Mouse (Mus musculus): ENCODE measurements around the gene Iqsec1. TPM values are rescaled to one million over a fixed set of nuclear protein-coding genes. Genes with fewer than 3 reads are reported as not detected.
"Not testable (repeated sequence)": the region's sequence is repeated elsewhere in the genome, so short reads cannot be mapped to it uniquely, and the experiment has no call there.

Iqsec1 gene
- total RNA-seq, 4 experiments from 2014 or later = 164 to 183 (median 169) TPM

- no peak for DNase-seq (ENCODE audit: low spot score)
Observed at GRCm38 (mm10) chr6:90662148-90662547, 326.3 kb downstream of the Iqsec1 start.

DNA sequence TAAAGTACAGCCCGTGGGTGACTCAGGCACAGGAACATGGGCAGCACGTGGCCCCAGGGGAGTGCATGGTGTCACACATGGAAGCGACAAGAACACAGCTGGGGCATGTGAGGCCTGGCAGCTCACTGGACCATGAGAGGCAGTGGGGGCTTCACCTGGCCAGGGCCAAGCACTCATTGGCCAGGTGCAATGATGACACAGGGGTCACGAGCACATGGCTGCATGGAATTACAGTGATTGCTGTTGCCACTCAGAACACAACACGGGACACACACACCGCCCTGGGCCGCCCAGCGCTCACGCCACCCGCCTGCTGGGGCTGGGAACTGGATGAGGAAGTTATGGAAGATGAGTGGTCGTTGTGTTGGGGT is 327.5 kb downstream of the Iqsec1 start:
- no peak for DNase-seq (ENCODE audit: low spot score)

- no peak for DNase-seq (ENCODE audit: low spot score)
Observed at GRCm38 (mm10) chr6:90660398-90661028, 328.0 kb downstream of the Iqsec1 start.

DNA sequence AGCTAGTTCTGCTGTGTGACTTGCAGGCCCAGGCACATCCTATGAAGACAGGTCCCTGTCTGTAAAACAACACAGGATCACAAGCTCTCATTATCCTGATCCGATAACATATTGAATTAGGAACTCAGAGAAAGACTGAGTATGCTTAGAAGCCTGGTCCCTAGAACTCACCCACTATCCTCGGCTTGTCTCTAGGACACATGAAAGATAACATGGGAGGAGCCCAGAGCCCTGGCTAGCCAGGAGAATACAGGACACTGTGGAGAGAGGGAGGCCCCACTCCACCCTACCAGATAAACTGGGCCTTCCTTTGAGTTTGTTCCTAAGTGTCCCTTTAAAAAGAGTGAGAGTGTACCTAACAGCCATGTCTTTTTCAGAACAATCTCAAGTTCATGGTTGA is 328.6 kb downstream of the Iqsec1 start:
- no peak for DNase-seq (ENCODE audit: low spot score)

DNA sequence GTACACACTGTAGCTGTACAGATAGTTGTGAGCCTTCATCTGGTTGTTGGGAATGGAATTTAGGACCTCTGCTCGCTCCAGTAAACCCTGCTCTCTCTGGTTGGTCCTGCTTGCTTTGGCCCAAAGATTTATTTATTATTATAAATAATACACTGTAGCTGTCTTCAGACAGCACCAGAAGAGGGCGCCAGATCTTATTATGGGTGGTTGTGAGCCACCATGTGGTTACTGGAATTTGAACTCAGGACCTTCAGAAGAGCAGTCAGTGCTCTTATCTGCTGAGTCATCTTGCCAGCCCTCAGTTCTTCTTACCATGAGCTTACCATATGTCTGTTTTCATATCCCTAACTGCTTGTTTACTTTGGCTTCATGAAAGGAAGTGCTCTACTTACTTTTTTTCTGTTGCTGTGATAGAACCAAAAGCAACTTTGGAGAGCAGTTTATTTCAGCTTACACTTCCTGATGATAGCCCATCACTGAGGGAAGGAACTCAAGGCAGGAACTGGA is 332.1 kb downstream of the Iqsec1 start:
- not testable (repeated sequence) for DNase-seq (ENCODE audit: low spot score)

- peak; percentile 55 for DNase-seq (ENCODE audit: low spot score)
Observed at GRCm38 (mm10) chr6:90653736-90654135, 334.7 kb downstream of the Iqsec1 start.

DNA sequence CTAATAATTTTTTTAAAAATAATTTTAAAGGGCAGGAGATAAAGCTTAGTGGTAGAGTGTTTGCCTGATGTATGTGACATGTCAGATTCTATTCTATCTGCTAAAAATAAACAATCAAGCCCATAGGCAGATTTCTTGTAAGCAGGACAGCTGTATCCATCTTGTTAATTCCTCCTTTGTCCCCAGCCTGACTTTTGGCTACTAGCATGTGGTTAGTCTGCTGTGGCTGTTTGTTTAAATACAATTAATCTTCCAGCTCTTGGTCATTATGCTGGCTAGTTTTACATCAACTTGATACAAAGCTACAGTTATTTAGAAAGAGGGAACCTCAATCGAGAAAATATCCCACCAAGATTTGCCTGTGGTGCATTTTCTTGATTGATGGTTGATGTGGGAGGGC is 337.9 kb downstream of the Iqsec1 start:
- no peak for DNase-seq (ENCODE audit: low spot score)

GRCm38 (mm10) chr6:90649279-90649678 is 339.2 kb downstream of the Iqsec1 start:
- DNase-seq (ENCODE audit: low spot score) = no peak

DNA sequence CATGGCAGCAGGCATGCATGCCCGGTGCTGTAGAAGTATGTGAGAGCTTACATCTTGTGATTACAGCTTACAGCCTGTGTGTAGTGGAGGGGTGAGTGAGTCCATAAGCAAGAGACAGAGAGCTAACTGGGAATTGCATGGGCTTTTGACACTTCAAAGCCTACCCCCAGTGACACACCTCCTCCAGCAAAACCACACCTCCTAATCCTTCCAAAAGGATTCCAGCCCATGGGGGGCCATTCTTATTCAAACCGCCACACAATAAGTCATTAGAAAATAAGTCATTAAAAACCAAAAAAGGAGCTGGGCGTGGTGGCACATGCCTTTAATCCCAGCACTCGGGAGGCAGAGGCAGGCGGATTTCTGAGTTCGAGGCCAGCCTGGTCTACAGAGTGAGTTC is 340.1 kb downstream of the Iqsec1 start:
- DNase-seq (ENCODE audit: low spot score) = no peak

GRCm38 (mm10) chr6:90644965-90645364 is 343.5 kb downstream of the Iqsec1 start:
- no peak for DNase-seq (ENCODE audit: low spot score)

GRCm38 (mm10) chr6:90643057-90643456 is 345.4 kb downstream of the Iqsec1 start:
- no peak for DNase-seq (ENCODE audit: low spot score)

DNA sequence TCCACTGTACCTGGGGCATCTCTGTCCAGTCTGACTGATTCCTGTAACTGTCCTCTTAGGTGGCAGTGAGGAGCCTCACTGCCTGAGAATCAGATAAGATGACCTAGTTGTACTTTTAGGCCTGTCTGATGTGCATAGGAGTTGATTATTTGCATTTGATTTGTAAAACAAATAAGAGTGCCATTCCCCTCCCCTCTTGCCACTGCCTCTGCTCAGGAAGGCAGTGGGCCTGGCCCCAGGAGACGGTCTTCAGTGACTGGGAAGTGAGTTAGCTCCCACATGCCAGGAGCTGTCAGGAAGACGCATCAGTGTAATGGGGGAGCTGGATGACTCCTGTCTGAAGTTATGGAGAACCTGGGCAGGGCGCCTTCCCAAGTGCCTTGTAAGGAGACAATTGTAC is 352.9 kb downstream of the Iqsec1 start:
- no peak for DNase-seq (ENCODE audit: low spot score)

- no peak for DNase-seq (ENCODE audit: low spot score)
Observed at GRCm38 (mm10) chr6:90635081-90635480, 353.4 kb downstream of the Iqsec1 start.

DNA sequence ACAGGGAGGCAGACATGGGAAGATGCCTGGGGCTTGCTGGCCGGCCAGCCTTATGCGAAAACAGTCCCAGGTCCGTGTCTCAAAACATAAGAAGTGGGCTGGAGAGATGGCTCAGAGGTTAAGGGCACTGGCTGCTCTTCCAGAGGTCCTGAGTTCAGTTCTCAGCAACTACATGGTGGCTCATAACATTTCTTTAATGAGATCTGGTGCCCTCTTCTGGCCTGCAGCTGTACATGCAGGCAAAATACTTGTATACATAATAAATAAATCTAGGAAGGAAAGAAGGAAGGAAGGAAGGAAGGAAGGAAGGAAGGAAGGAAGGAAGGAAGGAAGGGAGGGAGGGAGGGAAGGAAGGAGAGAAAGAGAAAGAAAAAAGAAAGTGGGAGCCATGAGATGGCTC is 356.0 kb downstream of the Iqsec1 start:
- not testable (repeated sequence) for DNase-seq (ENCODE audit: low spot score)

DNA sequence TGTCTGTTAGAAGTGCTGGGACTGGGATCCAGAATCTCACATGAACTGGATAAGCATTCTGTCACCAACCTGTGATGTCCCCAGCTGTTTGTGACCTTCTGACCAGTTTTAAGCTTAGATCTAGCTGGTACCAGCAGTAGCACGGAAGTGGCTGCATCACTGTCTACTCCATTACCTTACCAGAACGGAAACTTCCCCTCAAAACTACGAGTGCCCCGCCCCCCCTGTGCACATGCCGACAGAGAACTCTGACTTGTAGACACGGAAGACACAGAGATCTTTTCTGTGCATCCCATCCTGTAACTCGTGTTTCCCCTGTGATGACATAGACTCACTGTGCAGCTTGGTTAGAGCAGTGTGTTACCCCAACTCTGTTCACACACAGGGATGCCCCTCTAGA is 358.1 kb downstream of the Iqsec1 start:
- no peak for DNase-seq (ENCODE audit: low spot score)

- no peak for DNase-seq (ENCODE audit: low spot score)
Observed at GRCm38 (mm10) chr6:90629506-90629905, 359.0 kb downstream of the Iqsec1 start.

GRCm38 (mm10) chr6:90627556-90627955 is 360.9 kb downstream of the Iqsec1 start:
- no peak for DNase-seq (ENCODE audit: low spot score)

DNA sequence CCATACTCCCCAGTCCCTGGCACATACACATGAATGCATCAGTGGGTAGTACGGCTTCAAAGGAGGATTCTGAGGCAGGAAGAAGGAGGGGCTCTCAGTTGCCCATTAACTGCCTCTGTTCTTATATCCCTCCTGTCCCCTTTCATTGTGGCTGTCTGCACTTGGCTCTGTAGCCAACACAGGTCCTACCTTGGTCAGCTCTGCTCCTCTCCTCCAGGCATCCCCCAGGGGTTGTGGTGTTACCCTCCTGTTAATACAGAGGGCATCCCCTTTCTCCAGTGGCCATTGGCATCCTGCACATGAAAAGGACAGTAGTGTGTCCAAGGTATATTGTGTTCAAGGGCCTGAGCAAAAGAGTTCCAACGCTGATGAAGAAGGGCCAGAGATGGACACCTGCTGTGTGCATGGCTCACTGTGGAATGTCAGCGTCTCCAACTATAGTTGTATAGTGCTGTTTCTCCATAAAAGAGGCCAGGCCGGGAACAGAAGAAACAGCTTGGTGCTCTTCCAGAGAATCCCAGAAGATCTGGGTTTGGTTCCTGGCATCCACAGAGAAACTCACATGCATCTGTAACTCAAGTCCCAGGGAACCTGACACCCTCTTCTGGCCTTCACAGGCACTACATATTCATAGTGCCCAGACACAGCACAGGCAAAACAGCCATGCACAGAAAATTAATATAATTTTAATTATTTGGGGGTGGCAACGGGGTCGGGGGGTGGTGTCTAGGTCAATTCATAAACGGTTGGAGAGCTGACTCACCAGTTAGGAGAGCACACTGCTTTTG is 363.1 kb downstream of the Iqsec1 start:
- no peak for DNase-seq (ENCODE audit: low spot score)

DNA sequence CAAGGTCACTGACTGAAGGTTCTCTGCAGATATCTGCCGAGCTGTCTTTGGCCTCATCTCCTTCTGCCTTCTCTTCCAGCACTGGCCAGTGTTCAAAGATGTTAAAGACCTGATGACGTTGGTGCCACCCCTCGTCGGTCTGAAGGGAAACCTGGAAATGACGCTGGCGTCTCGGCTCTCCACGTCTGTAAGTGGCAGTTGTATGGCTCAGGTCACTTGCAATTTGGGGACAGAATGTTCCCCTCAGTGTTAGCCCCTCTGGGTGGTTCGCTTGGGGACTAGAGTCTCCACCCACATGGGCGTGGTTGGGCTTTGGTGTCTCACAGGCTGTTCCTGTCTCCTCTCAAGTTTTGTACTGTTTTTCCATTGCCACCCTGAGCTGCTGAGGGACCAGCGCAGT is 363.8 kb downstream of the Iqsec1 start:
- peak; percentile 59 for DNase-seq (ENCODE audit: low spot score)

GRCm38 (mm10) chr6:90624184-90624583 is 364.3 kb downstream of the Iqsec1 start:
- DNase-seq (ENCODE audit: low spot score) = peak; percentile 65

GRCm38 (mm10) chr6:90623456-90623836 is 365.0 kb downstream of the Iqsec1 start:
- no peak for DNase-seq (ENCODE audit: low spot score)

DNA sequence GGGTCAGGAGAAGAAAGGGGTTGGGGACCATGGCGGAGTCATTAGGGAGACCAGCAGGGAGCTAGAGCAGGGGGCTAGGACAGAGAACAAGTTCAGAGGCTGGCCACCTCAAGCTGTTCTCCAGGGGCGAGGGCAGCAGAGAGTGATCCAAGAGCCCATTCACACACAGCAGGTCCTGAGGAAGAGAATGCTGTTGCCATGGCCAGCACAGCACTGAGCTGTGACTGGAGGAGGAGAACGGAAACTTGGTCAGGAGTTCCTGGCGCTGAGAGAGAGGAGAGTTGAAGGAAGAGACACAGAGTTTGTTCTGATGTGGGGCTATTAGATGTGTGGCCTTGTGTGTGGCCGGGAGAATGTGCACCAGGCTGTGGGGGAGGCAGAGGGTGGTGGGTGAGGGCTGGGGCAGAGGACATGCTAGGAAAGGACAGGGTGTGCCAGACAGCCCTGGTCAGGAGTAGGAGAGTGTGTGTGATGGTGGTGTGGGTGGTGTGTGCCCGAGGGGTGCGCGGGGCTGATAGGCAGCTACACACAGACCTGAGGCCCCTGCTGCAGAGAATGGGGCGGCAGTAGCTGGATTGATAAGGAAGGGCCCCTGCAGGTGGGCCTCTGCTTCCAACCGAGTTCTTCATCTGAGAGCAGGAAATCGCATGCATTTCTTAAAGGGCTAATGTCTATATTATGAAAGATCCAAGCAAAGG is 365.6 kb downstream of the Iqsec1 start:
- DNase-seq (ENCODE audit: low spot score) = no peak

- no peak for DNase-seq (ENCODE audit: low spot score)
Observed at GRCm38 (mm10) chr6:90621584-90621890, 366.9 kb downstream of the Iqsec1 start.

All from heart, adult 8-10 months (tissue).